Mouse (Mus musculus) liver, embryonic 16.5 days (tissue): ENCODE data around the gene Denr. TPM values are rescaled to one million over a fixed set of nuclear protein-coding genes. Genes with fewer than 3 reads are reported as not detected.

Experiments used
- ATAC-seq: fragments of 200-750 bp; cut with Nextera tagmentation; 2 replicates; pipeline ENCODE4 v1.8.0; 2017; ENCODE audit warnings: low read depth, mild to moderate bottlenecking, moderate number of reproducible peaks, moderate library complexity
- H3K27ac ChIP-seq: fragments of 300-500 bp; sonication (generic); 2 replicates; pipeline ENCODE4 v1.5.1; 2014; ENCODE audit warnings: mild to moderate bottlenecking, low read length
- H3K27me3 ChIP-seq: fragments of 300-500 bp; sonication (generic); 2 replicates; pipeline ENCODE4 v1.6.1; 2014; ENCODE audit warnings: low read depth, low read length, mixed read lengths; ENCODE audit not compliant: control insufficient read depth, insufficient read depth
- H3K36me3 ChIP-seq: fragments of 300-500 bp; sonication (generic); 2 replicates; pipeline ENCODE4 v1.6.1; 2014; ENCODE audit warnings: mild to moderate bottlenecking; ENCODE audit not compliant: control insufficient read depth, insufficient read depth
- H3K4me1 ChIP-seq: fragments of 300-500 bp; sonication (generic); 2 replicates; pipeline ENCODE4 v1.6.1; 2014; ENCODE audit warnings: low read depth, low read length, mixed read lengths; ENCODE audit not compliant: control insufficient read depth
- H3K4me2 ChIP-seq: fragments of 300-500 bp; sonication (generic); 2 replicates; pipeline ENCODE4 v1.6.1; 2014; ENCODE audit warnings: low read depth, low read length, mixed read lengths
- H3K4me3 ChIP-seq: fragments of 300-500 bp; sonication (generic); 2 replicates; pipeline ENCODE4 v1.5.1; 2014; ENCODE audit warnings: low read depth, mild to moderate bottlenecking, low read length
- H3K9ac ChIP-seq: fragments of 300-500 bp; sonication (generic); 2 replicates; pipeline ENCODE4 v1.6.1; 2014; ENCODE audit warnings: low read depth, low read length
- H3K9me3 ChIP-seq: fragments of 300-500 bp; sonication (generic); replicated peaks from 2 replicates; pipeline ENCODE4 v1.6.1; 2016; ENCODE audit warnings: low read length; ENCODE audit not compliant: control insufficient read depth
- WGBS: fragments of 180-500 bp; shearing (Covaris S2); extraction: QIAGEN DNeasy Blood & Tissue Kit; methylation state at CpG from one replicate; pipeline ENCODE4 v1.1.7; 2014; ENCODE audit not compliant: insufficient replicate concordance; 5-methylcytosine and 5-hydroxymethylcytosine counted together
- polyA plus RNA-seq: library from polyadenylated mRNA; unstranded; fragments of >200 nt; fragmentation: Nextera tagmentation; extraction: Ambion mirVana; gene quantifications from 2 replicates; pipeline ENCODE4 v1.2.1, GENCODE M21; 2015

Denr gene
- polyA plus RNA-seq, 1 experiment from 2014 or later = 37.6 TPM

DNA sequence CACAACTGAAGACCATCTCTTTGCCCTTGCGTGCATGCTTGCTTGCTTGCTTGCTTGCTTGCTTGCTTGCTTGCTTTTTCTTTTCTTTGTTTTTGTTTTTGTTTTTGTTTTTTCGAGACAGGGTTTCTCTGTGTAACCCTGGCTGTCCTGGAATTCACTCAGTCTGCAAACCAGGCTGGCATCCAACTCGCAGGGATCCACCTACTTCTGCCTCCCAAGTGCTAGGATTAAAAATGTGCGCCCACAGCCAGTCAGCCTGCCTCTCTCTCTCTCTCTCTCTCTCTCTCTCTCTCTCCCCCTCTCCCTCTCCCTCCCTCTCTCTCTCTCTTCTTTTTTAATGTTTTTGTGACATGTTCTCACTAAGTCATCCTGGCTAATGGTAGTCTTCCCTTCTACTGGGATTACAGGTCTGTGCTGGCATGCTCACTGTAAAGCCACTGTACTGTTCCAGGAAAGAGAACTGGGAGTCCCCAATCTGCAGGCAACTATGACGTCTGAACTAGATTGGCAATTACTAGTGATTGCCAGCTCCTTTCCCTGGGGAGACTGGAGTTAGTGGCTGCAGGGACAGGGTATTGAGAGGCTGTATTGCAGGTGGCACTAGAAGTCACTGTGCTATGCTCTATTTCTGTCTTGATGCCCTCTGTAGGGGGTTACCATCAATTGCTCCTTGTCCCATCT is 45.5 kb downstream of the Denr start:
- H3K4me2 ChIP-seq = no peak overlapping the region
- ATAC-seq = no peak
- no peaks in the 10 kb centered on the region for H3K9me3 ChIP-seq
- no peak overlapping the region for H3K4me3 ChIP-seq
- H3K27me3 ChIP-seq = no peaks in the 10 kb centered on the region
- no peaks in the 10 kb centered on the region for H3K36me3 ChIP-seq
- no peak overlapping the region for H3K9ac ChIP-seq
- 58% methylated on average over 5 of the region's 5 CpGs for WGBS
- H3K27ac ChIP-seq = no peak overlapping the region
- no peaks in the 10 kb centered on the region; the same call in none of the 2 replicates for H3K4me1 ChIP-seq

DNA sequence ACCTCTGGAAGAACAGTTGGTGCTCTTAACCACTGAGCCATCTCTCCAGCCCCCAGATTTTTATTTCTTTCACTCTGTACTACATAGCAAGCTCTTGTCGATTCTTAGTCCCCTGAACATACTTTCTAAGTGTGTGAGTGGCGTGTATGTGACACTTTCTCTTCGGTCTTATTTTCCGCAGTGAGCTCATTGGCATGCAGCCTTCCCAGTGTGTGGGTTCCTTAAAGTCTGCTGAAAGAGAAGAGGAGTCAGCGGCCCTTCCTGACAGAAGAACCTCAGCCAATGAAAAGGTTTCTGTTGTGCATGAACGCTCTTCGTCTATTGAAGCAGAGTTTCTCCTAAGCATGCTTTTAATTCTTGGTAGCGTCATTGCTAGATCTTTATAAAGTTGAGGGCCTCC is 50.2 kb downstream of the Denr start:
- no peaks in the 10 kb centered on the region for H3K27me3 ChIP-seq
- H3K4me2 ChIP-seq = no peak overlapping the region
- H3K4me1 ChIP-seq = no peaks in the 10 kb centered on the region; the same call in 1 of the 2 replicates
- H3K9ac ChIP-seq = no peak overlapping the region
- 76% methylated on average over 8 of the region's 8 CpGs for WGBS
- no peak overlapping the region for H3K4me3 ChIP-seq
- no peaks in the 10 kb centered on the region for H3K9me3 ChIP-seq
- H3K36me3 ChIP-seq = no peaks in the 10 kb centered on the region
- no peak for ATAC-seq
- no peak overlapping the region for H3K27ac ChIP-seq

DNA sequence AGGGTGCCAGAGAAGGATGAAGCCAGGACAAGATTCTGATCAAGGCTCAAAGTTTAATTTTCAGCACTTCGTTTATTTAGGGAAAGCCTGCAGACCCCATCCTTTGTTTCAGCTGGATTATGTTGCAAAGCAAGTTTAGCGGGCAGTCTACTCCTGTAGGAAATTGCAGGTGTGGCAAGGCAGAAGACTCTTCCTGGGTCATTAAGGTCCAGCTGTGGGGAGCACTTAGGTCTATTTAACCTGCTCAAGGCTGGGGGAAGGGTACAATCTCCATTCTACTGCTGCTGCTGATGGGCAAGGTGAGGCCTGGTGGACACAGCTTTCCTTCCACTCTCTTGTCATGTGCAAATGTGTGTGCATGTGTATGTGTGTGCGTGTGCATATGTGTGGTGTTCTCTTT is 52.0 kb downstream of the Denr start:
- no peak overlapping the region for H3K9ac ChIP-seq
- no peak overlapping the region for H3K27ac ChIP-seq
- H3K27me3 ChIP-seq = no peaks in the 10 kb centered on the region
- H3K9me3 ChIP-seq = no peaks in the 10 kb centered on the region
- no peaks in the 10 kb centered on the region; the same call in 1 of the 2 replicates for H3K4me1 ChIP-seq
- 68% methylated on average over 3 of the region's 3 CpGs for WGBS
- H3K36me3 ChIP-seq = no peaks in the 10 kb centered on the region
- no peak overlapping the region for H3K4me2 ChIP-seq
- ATAC-seq = no peak
- no peak overlapping the region for H3K4me3 ChIP-seq

DNA sequence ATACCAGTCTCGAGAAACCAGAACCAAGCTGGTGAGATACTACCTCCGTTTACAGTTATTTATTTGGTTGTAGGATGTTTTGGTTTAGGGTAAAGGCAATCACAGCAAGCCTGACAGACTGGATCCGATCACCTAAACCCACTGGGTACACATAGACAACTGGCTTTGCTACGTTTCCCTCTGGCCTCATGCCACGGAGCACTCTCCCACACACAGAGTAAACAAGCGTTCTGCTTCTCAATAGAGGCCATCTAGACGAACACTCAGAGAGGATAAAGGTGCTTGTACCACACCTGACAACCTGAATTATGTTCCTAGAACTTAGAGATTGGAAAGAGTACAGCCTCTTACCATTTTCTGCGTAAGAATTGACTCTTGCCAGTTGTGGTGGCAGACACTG is 53.2 kb downstream of the Denr start:
- Histone ChIP-seq H3K9ac (no peak overlapping the region), H3K27me3 (no peaks in the 10 kb centered on the region), H3K36me3 (no peaks in the 10 kb centered on the region), H3K27ac (no peak overlapping the region), H3K4me3 (no peak overlapping the region), H3K4me1 (peaks cover 4% of the 10 kb centered on the region; the same call in 1 of the 2 replicates), H3K9me3 (no peaks in the 10 kb centered on the region), H3K4me2 (no peak overlapping the region)
- 57% methylated on average over 8 of the region's 8 CpGs for WGBS
- ATAC-seq = peak; percentile 61; the same call in 1 of the 2 replicates

DNA sequence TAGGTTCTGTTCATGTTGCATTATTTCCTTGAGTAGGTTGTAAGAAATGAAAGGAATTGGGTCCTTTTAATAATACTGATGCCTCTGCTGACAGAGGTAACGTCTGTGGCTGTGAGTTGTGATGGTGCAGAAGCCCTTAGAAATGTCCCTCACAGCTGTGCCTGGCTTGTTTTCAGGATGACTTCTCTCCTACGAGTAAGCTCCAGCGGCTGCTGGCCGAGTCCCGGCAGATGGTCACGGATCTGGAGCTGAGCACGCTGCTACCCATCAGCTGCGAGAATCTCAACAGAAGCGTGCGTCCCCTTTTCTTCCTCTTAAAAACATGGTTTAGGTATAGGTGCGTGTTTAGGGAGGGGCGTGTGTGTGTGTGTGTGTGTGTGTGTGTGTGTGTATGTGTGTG is 54.1 kb downstream of the Denr start:
- H3K27me3 ChIP-seq = no peaks in the 10 kb centered on the region
- no peak overlapping the region for H3K4me3 ChIP-seq
- no peaks in the 10 kb centered on the region for H3K9me3 ChIP-seq
- H3K4me1 ChIP-seq = peaks cover 6% of the 10 kb centered on the region; the same call in 1 of the 2 replicates
- no peak for ATAC-seq
- 83% methylated on average over 12 of the region's 12 CpGs for WGBS
- H3K4me2 ChIP-seq = no peak overlapping the region
- no peak overlapping the region for H3K9ac ChIP-seq
- H3K36me3 ChIP-seq = no peaks in the 10 kb centered on the region
- H3K27ac ChIP-seq = no peak overlapping the region

DNA sequence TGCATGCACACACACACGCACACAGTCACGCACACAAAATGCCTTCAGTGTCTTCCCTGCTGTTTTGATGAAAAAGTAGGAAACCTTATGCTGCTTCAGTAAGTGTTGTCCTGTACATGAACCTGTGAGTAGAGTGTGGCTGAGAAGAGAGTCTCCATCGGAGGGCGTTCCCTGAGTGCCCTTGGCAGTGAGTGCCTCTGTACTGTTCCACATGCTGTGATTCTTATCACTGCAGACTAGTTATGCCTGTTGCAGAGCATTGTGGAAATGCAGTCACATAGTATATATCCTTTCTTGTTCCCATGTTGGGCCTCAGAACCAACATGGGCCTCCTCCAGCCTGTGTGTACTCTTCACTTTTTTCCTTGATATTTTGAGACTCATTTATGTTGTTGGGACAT is 57.2 kb downstream of the Denr start:
- ATAC-seq = no peak
- no peaks in the 10 kb centered on the region for H3K36me3 ChIP-seq

DNA sequence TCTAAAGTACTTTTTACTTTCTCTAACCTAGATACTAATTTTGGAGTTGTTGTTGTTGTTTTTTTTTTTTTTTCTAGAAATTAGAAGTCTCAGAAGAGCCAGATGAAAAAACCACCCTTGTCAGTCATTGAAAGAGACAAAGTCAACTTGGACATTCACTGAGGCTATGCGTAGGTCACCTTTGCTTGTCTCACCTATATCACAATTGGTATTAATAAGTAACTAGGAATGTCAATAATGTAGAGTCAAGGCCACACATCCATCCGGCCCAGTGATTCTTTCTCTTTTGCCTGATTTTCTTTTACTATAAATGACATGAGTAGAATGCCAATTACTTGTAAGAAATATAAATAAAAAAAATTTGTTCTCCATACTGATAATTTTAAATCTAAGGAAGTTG is 59.8 kb downstream of the Denr start:
- Histone ChIP-seq H3K27ac (no peak overlapping the region), H3K36me3 (no peaks in the 10 kb centered on the region), H3K9ac (no peak overlapping the region), H3K4me1 (peaks cover 6% of the 10 kb centered on the region; the same call in 1 of the 2 replicates), H3K27me3 (no peaks in the 10 kb centered on the region), H3K9me3 (no peaks in the 10 kb centered on the region), H3K4me3 (no peak overlapping the region), H3K4me2 (no peak overlapping the region)
- peak; percentile 66; the same call in 1 of the 2 replicates for ATAC-seq
- 63% methylated on average over 2 of the region's 2 CpGs for WGBS

More for the DNA sequence above, 57.2 kb downstream of the Denr start:
- Histone ChIP-seq H3K27ac (no peak overlapping the region), H3K9me3 (no peaks in the 10 kb centered on the region), H3K9ac (no peak overlapping the region), H3K4me1 (peaks cover 6% of the 10 kb centered on the region; the same call in 1 of the 2 replicates), H3K4me2 (no peak overlapping the region), H3K4me3 (no peak overlapping the region), H3K27me3 (no peaks in the 10 kb centered on the region)
- 78% methylated on average over 4 of the region's 4 CpGs for WGBS

DNA sequence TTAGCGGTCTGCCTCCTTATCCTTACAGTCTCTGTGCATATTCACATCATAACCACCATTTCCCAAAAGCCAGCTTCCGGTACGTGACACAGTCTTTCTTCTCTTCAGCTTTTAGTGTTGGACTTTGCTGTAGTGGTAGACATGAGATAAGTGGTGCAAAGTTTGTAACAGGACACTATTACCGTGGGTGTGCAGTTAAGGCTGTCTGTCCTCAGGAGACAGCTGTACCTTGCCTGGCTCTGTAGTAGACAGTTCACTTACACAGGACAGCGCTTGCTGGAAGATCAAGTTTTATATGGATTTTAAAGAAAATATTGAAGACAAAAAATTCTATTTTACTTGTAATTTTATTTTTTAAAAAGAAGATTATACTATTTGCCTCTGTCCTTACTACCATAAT is 61.5 kb downstream of the Denr start:
- no peaks in the 10 kb centered on the region for H3K9me3 ChIP-seq
- peak; percentile 46; the same call in 1 of the 2 replicates for ATAC-seq
- H3K9ac ChIP-seq = no peak overlapping the region
- peaks cover 9% of the 10 kb centered on the region for H3K27me3 ChIP-seq
- H3K4me1 ChIP-seq = peaks cover 11% of the 10 kb centered on the region; the same call in 1 of the 2 replicates
- H3K4me3 ChIP-seq = no peak overlapping the region
- WGBS = 65% methylated on average over 5 of the region's 5 CpGs
- no peak overlapping the region for H3K27ac ChIP-seq
- no peaks in the 10 kb centered on the region for H3K36me3 ChIP-seq
- no peak overlapping the region for H3K4me2 ChIP-seq

DNA sequence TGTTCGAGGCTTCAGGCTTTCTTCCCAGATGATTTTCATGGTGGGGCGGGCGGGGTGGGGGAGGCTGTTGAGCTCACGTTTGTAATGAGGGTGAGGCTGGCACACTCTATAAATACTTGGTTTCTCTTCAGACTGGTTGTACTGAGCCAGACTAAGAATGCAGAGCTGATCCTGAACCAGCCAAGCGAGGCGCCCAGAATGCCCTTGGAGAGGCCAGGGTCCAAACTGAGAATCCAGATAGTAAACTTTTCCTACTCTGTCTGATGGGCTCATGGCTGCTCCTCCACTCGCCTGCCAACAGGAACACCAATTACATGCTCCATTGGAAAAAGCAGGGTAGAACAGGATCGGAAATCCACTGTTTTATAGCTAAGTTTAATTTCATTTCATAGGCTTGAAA is 62.2 kb downstream of the Denr start:
- Histone ChIP-seq H3K9me3 (no peaks in the 10 kb centered on the region), H3K27ac (no peak overlapping the region), H3K4me3 (no peak overlapping the region), H3K9ac (no peak overlapping the region), H3K4me2 (no peak overlapping the region), H3K36me3 (no peaks in the 10 kb centered on the region), H3K4me1 (peaks cover 11% of the 10 kb centered on the region), H3K27me3 (peaks cover 16% of the 10 kb centered on the region)
- no peak for ATAC-seq
- WGBS = 64% methylated on average over 8 of the region's 8 CpGs
